Mouse (Mus musculus) lung, postnatal 10 days (tissue): ENCODE measurements around the gene Tubb3.
"Not testable (repeated sequence)": the region's sequence is repeated elsewhere in the genome, so short reads cannot be mapped to it uniquely, and the experiment has no call there.

ENCODE experiments used
- DNase-seq: peaks from one replicate; pipeline ENCODE4 v3.0.0; 2021

Tubb3 gene

GRCm38 (mm10) chr8:123433241-123433974 lies 22.2 kb downstream of the Tubb3 start:
- DNase-seq, result not testable (repeated sequence)

- no peak for DNase-seq
Observed at GRCm38 (mm10) chr8:123441788-123442187, 30.6 kb downstream of the Tubb3 start.

GRCm38 (mm10) chr8:123442351-123442750 lies 31.1 kb downstream of the Tubb3 start:
- DNase-seq, result no peak

- peak; percentile 96 for DNase-seq
Observed at GRCm38 (mm10) chr8:123442871-123443575, 31.8 kb downstream of the Tubb3 start.

- DNase-seq, result no peak
Observed at GRCm38 (mm10) chr8:123443576-123443921, 32.3 kb downstream of the Tubb3 start.

GRCm38 (mm10) chr8:123444131-123444530 lies 32.9 kb downstream of the Tubb3 start:
- DNase-seq, result no peak

- no peak for DNase-seq
Observed at GRCm38 (mm10) chr8:123445981-123446380, 34.8 kb downstream of the Tubb3 start.

- no peak for DNase-seq
Observed at GRCm38 (mm10) chr8:123446799-123447198, 35.6 kb downstream of the Tubb3 start.

GRCm38 (mm10) chr8:123450783-123451182 lies 39.6 kb downstream of the Tubb3 start:
- DNase-seq, result no peak

GRCm38 (mm10) chr8:123451747-123452146 lies 40.5 kb downstream of the Tubb3 start:
- not testable (repeated sequence) for DNase-seq

- DNase-seq, result no peak
Observed at GRCm38 (mm10) chr8:123452149-123452548, 40.9 kb downstream of the Tubb3 start.

GRCm38 (mm10) chr8:123453291-123453690 lies 42.1 kb downstream of the Tubb3 start:
- DNase-seq, result no peak

GRCm38 (mm10) chr8:123453951-123454350 lies 42.7 kb downstream of the Tubb3 start:
- no peak for DNase-seq

- no peak for DNase-seq
Observed at GRCm38 (mm10) chr8:123454559-123454958, 43.3 kb downstream of the Tubb3 start.

- DNase-seq, result no peak
Observed at GRCm38 (mm10) chr8:123463651-123464050, 52.4 kb downstream of the Tubb3 start.

- no peak for DNase-seq
Observed at GRCm38 (mm10) chr8:123467476-123467875, 56.3 kb downstream of the Tubb3 start.
